Mouse (Mus musculus) spleen, postnatal 36 days (tissue): ENCODE measurements around the gene Gm17334.
A peak's percentile ranks its signal among the peaks of the same experiment; 100 is the strongest.

Experiments
- DNase-seq, 2 experiments: peaks; one replicate each; pipeline ENCODE4 v3.0.0; 2022; ENCODE audit warnings: low spot score in 2 of 2, mixed read lengths in 1 of 2

Gene Gm17334

GRCm38 (mm10) chr11:53797386-53797920 lies 24.5 kb upstream of the Gm17334 start:
- DNase-seq, result no peak

DNA sequence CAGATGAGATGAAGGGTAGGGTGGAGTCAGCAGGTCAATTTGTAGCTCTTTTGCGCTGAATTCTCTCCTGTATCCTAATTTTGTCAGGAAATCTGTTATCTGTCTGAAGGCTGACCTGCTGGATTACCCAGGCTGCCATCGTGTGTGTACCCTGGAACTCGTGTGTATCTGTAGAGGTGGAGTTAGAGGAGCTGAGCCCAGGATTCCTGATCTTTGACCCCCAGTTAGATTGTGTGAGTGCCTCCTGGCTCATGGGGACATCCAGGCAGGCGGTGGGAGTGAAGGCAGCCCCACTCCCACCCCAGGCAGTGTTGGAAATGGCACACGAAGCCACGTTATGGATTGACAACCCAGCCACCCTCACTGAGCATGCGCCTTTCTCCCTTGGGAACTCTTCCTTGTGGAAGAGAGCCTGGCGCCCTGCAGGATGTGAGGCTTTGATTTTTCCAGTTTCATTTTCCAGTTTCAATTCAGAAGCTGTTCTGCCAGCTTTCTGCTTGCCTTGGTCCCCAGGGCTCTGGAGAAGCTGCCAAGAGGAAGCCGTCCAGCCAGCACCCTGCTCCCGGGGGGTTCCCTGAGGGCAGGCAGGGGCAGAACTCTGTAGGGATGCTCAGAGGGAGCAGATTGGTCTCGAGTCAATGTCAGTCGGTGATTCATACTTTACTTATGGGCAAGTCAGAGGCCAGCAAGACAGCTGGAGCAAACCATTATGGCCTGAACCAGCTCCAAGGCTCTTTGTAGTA lies 23.6 kb upstream of the Gm17334 start:
- peak in 1 of 2 experiments; percentile 26 for DNase-seq

DNA sequence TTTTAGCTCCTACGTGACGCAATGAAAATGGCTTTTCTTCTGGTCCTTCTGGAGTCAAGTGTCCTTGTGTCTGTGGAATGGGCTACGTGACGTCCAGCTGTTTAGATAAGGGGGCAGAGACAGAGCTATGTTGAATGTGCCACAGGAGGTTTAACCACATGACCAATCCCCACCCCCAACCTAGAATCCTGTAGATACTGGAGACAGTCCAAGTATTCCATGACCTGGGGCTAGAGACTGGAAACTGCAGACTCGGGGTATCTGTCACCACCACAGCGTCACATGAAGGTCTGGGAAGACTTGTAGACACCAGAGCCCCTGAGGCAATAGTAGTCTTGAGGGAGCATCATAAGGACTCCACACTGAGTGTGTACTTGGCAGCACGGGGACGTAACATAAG lies 22.8 kb upstream of the Gm17334 start:
- DNase-seq, result no peak

DNA sequence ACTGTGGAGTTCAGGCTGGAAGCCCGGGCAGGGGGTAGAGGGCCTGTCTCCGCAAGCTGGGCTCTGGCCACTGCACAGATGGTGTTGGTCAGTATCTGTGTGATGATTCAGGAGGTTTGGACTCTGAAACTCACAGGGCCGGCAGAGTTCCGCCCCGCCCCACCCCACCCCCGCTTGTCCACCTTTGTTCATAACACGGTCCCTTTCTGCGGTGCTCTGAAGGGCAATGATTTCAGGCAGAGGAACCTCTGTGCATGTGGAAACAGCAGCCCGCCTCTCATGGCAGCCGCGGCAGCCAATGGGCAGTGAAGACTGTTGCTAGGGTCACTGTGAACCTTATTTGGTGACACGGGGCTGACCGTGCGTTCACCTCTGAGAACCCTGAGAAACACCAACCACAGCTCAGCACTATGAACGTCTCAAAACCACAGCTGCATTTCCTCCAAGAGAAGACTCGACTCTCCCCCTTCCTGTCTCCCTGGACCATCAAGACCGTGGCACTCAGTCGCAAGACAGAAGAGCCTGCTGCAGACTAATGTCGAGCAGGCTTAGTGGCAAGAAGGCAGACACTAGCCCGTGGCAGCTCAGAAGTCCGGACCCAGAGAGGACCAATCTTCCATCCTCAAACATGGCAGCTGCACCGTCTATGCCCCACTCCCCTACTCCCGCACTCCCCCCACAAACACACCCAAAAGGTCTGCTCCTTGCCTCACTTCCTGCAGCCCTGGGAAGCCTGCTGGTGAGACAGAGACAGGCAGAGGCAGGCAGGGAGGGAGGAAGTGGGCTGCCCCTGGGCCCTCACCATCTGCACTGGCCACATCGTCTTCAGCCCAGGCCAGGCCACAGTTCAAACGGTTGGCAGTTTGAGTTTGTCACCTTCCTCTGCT lies 21.9 kb upstream of the Gm17334 start:
- peak; percentile 75 to 80 for DNase-seq

DNA sequence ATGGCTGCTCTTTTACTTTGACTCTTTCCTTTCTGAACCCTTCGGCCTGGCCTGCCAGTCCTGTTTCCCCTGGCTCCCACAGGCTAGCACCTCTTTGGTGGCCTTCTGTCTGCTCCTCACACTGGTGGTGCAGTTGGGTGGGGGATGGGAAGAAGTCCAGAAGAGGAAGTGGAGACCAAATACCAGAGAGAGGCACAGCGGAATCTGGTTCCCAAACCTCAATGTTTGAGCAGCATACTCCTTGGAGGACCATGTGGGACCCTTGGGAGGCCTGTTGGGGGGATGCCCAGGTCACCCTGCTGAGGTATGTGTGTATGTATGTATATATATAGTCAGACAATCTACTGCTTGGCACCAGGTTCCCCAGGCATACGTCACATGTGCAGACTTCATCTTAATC lies 21.0 kb upstream of the Gm17334 start:
- peak; percentile 56 to 68 for DNase-seq

- no peak for DNase-seq
Measured at GRCm38 (mm10) chr11:53792986-53793385, 20.0 kb upstream of the Gm17334 start.

GRCm38 (mm10) chr11:53789277-53789676 lies 16.3 kb upstream of the Gm17334 start:
- DNase-seq, result no peak

GRCm38 (mm10) chr11:53788196-53788595 lies 15.2 kb upstream of the Gm17334 start:
- DNase-seq, result no peak

DNA sequence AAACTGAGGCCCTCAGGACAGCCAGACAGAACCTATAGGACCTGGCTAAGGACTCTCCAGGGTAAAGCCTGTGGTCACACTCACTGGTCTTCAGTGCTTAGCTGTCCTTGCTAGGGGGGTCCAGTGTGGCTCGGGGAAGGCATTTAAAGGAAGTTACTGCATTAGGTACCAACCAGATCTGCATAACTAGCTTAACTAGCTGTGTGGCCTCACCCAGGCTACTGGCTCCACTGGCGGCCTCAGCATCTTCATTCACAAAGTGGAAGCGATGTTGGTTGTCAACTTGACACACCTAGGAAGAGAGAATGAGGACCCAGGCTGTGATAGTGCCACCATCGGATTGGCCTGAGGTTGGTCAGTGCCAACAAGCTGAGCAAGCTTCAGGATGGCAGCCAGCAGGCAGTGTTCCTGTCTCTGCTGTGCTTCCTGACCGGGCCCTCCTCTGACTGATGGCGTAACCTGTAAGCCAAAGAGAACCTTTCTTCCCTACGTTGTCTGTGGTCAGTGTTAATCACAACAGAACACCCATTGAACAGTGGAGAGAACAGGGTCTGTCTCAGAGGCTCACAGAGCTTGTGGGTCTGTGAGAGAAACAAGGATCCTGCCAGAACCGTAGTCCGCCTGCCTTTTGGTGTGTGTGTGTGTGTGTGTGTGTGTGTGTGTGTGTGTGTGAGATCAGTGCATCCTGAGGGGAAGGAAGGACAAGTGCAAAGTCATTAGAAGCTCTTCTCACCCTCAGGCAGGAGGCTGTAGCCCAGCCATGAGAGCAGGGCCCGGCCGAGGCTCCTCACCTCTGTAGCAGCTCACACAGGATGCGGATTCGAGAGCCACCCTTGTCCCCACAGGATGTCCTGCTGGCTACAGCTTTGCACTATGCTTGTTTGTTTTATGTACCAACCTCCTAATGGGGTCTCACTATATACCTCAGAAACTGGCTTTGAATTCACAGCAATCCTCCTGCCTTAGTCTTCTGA lies 13.4 kb upstream of the Gm17334 start:
- DNase-seq, result no peak

GRCm38 (mm10) chr11:53785311-53785936 lies 12.4 kb upstream of the Gm17334 start:
- DNase-seq, result no peak

DNA sequence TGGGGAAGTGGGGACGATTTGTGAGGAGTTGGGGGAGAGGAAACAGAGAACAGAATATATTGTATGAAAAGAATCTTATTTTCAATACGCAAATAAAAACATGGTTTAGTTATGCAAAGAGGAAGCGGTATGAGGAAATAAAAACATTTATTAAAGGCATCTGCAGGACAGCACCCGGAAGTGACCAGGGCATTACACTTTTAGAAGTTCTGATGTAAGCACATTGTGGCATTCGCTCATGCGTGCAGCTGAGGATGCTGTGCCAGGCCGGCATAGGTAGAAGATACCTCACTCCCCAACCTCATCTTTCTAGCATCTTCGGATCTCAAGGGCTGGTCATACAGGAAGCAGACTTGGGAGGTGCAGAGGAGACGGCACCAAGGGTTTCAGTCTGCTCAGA lies 10.3 kb upstream of the Gm17334 start:
- DNase-seq, result no peak

GRCm38 (mm10) chr11:53781964-53782363 lies 9.0 kb upstream of the Gm17334 start:
- no peak for DNase-seq

- DNase-seq, result no peak
Measured at GRCm38 (mm10) chr11:53781201-53781775, 8.3 kb upstream of the Gm17334 start.

GRCm38 (mm10) chr11:53780262-53780661 lies 7.3 kb upstream of the Gm17334 start:
- no peak for DNase-seq

- no peak for DNase-seq
Measured at GRCm38 (mm10) chr11:53779808-53780207, 6.8 kb upstream of the Gm17334 start.

- no peak for DNase-seq
Measured at GRCm38 (mm10) chr11:53778455-53778854, 5.5 kb upstream of the Gm17334 start.

GRCm38 (mm10) chr11:53777736-53778135 lies 4.7 kb upstream of the Gm17334 start:
- no peak for DNase-seq

- no peak for DNase-seq
Measured at GRCm38 (mm10) chr11:53774659-53775255, 1.8 kb upstream of the Gm17334 start.

DNA sequence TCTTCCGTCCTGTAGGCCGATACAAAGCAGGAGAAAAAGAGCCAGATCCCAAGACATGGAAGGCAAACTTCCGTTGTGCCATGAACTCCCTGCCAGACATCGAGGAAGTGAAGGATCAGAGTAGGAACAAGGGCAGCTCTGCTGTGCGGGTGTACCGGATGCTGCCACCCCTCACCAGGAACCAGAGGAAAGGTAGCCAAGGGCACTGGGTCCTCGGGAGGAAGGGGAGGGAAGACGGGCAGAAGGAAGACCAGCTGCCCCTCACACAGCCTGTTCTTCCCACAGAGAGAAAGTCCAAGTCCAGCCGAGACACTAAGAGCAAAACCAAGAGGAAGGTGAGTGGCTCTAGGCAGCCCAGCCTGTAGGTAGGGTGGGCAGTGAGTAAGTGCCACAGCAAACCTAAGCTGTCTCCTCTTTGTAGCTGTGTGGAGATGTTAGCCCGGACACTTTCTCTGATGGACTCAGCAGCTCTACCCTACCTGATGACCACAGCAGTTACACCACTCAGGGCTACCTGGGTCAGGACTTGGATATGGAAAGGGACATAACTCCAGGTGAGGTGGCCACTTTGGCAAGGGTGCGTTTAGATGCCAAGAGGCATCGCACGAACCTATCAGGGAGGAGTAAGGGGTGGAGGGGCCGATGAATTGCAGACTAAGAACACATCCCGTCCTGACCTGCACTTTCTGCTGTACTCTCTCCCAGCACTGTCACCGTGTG lies 814 bp upstream of the Gm17334 start:
- no peak for DNase-seq

- DNase-seq, result no peak
Measured at GRCm38 (mm10) chr11:53772536-53772935, 451 bp downstream of the Gm17334 start.
